Mouse (Mus musculus): ENCODE data around the gene Tmigd3. TPM values are rescaled to one million over a fixed set of nuclear protein-coding genes. Genes with fewer than 3 reads are reported as not detected.
"Not testable (repeated sequence)": the region's sequence is repeated elsewhere in the genome, so short reads cannot be mapped to it uniquely, and the experiment has no call there.

Gene Tmigd3
- total RNA-seq, 2 experiments from 2014 or later: 0.28 TPM; not detected in 1

GRCm38 (mm10) chr3:105899394-105900147 is 28.9 kb downstream of the Tmigd3 start:
- ATAC-seq (replicated peaks; ENCODE audit: poor library complexity, severe bottlenecking): peak; percentile 20

DNA sequence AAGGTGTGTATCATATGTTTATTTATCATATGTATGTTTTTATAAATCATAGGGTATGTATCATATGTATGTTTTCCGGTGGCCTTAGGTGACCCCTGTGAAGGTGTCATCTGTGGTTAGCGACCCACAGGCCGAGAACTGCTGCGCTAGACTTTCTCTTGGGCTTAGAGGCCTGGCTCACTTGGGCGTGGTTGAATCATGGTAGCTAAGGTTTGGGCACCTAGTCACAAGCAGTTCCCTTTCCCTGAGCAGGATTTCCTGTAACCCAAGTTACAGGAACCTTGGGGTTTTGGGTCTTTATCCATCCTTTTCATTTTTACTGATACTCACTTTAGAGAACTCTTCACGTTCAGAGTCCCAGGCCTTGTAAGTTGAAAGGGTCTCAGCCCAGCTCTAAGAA is 29.6 kb downstream of the Tmigd3 start:
- peak; percentile 18 for ATAC-seq (replicated peaks; ENCODE audit: poor library complexity, severe bottlenecking)

DNA sequence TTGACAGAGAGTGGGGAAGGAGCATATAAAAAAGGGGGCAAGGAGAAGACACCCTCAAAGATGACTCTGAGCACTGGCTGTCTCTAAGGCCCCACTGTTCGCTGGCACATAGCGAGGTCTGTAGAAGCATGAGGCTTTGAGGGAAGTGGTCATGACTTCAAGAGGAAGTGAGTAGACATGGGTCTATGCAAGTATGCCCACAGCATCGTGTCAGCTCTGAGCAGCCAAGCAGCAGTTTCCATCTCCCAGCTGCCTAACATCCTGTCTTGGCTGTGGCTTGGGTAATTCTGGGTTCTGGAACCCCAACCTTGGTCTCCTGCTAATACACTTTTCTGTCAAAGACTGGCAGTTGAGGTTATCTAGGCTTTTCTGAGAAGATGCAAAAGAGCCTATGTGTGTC is 30.0 kb downstream of the Tmigd3 start:
- ATAC-seq (replicated peaks; ENCODE audit: poor library complexity, severe bottlenecking): peak; percentile 71

- ATAC-seq (replicated peaks; ENCODE audit: poor library complexity, severe bottlenecking): no peak
These were observed 30.8 kb downstream of the Tmigd3 start for GRCm38 (mm10) chr3:105901468-105901867.

- ATAC-seq (replicated peaks; ENCODE audit: poor library complexity, severe bottlenecking): peak; percentile 40
These were observed 33.5 kb downstream of the Tmigd3 start for GRCm38 (mm10) chr3:105904213-105904612.

GRCm38 (mm10) chr3:105904721-105905120 is 34.0 kb downstream of the Tmigd3 start:
- ATAC-seq (replicated peaks; ENCODE audit: poor library complexity, severe bottlenecking): no peak

DNA sequence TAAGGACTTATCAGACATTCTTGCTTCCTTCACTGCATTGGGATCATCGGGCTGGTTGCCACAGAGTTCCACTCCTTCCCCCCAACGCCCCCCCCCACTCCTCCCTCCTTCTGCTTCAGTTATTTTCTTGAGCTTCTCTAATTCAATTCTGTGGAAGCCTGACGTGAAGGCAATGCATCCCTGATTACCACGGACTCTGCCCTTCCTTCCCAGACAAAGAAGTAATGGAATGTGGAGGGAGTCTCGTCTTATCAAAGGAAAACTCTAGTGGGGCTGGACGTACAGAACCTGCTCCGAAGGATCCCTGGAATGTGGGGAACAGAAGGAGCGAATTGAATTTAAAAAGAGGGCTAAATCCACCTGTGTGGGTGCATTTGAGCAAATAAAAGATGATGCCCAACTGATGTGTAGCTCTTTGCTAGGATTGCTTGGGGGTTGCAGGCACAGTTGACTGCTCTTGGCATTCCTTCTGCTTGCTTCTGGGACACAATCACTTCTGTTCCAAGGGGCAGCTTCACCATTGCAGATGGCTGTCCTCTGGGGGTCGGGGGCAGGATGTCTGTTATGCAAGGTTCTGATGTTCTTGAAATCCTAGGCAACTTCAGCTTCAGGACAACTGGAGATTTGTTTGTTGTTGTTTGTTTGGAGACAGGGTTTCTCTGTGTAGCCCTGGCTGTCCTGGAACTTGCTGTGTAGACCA is 37.4 kb downstream of the Tmigd3 start:
- no peak for ATAC-seq (replicated peaks; ENCODE audit: poor library complexity, severe bottlenecking)

GRCm38 (mm10) chr3:105908976-105909375 is 38.3 kb downstream of the Tmigd3 start:
- ATAC-seq (replicated peaks; ENCODE audit: poor library complexity, severe bottlenecking): no peak

GRCm38 (mm10) chr3:105910519-105911190 is 40.0 kb downstream of the Tmigd3 start:
- ATAC-seq (replicated peaks; ENCODE audit: poor library complexity, severe bottlenecking): peak; percentile 83

DNA sequence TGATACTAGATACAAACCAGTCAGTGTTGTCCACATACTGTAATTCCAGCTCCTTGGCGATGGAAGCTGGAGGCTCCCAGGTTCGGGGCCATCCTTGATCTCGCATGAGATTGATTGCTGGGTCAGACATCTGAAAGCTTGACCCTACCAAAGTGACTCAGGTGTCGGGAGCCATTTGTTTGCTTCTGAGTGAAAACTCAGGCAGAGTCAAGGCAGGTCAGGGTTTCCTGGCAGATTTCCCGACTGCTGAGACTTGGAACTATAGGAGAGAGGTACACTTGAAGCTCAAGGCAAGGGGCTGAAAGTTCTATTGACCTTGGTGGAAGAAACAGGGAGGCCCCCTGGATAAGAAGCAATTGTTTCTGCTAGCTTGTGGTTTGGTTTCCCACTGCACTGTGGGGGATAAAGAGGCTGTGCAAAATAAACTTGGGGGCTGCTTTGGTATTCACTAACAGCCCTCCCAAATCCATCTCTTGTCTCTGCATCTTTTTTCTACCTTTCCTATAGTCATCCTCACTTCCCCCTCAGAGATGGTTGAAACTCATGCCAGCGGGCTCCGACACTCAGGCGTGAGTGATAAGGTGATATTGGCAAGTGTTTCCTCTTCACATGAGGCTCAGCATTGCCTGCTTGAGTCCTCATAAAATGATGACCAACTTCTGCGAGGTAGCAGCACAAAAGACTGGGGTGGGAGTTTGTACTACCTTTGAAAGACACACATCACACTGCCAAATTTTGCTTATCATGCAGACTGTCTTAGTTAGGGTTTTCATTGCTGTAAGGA is 41.6 kb downstream of the Tmigd3 start:
- ATAC-seq (replicated peaks; ENCODE audit: poor library complexity, severe bottlenecking): no peak

DNA sequence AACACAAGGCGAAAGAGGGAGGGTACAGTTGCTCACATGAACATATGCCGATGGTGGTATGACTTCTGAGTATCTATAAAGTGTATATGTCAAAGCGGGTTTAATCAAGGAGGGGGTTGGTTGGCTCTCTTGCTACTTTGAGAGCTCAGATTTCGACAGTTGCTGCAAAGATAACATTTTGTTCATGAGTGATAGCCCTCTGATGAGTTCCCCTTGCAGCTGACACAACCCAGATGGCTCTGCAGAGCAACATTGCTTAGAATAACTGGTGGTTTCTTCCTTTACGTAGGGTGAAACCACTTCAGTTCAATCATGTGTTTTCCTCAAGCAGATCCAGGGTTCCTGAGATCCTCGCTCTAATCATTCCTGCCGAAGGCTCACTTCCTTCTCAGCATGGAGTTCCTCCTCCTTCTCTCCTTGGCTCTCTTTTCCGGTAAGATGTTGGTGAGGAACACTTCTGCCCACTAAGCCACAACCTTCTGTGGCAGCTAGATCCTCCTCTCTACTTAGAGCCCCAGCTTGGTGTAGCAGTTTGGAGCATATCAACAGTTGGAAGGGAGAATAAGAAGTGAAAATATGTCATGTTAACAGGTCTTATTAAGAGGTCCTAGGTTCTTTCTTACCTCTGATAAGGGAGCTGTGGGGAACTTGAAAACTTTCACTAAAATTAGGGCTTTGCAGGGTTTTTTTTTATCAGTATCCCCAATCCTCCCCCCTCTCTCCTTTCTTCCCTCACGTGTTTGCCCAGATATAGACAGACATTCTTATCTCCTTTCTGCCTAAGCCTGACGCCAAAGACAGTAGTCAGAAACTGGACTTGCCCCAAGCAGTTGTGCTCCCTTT is 43.4 kb downstream of the Tmigd3 start:
- ATAC-seq (replicated peaks; ENCODE audit: poor library complexity, severe bottlenecking): peak; percentile 48

GRCm38 (mm10) chr3:105915281-105915680 is 44.6 kb downstream of the Tmigd3 start:
- ATAC-seq (replicated peaks; ENCODE audit: poor library complexity, severe bottlenecking): no peak

GRCm38 (mm10) chr3:105916455-105916854 is 45.8 kb downstream of the Tmigd3 start:
- not testable (repeated sequence) for ATAC-seq (replicated peaks; ENCODE audit: poor library complexity, severe bottlenecking)

- ATAC-seq (replicated peaks; ENCODE audit: poor library complexity, severe bottlenecking): no peak
These were observed 47.1 kb downstream of the Tmigd3 start for GRCm38 (mm10) chr3:105917656-105918354.

DNA sequence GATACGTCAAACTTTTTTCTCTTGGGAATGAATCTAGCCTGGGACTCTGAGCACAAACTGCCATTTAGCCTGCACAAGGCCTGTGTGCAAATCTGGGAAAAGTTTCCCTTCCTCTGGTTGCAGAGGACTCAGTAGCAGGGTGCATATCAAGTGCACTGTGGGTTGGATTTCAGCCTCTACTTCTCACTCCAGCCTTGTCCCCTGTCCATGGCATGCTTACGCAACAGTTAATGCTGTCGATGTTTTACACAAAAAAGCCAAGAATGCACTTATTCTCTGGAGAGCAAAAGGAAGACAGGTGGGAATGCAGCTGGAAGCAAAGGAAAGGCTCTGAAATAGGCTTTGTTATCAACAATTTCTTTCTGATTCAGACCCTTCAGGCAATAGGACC is 47.6 kb downstream of the Tmigd3 start:
- ATAC-seq (replicated peaks; ENCODE audit: poor library complexity, severe bottlenecking): 0 out of 2 replicates have a peak, but pooled peaks have one; percentile 16

- not testable (repeated sequence) for ATAC-seq (replicated peaks; ENCODE audit: poor library complexity, severe bottlenecking)
These were observed 50.0 kb downstream of the Tmigd3 start for GRCm38 (mm10) chr3:105920743-105921142.

DNA sequence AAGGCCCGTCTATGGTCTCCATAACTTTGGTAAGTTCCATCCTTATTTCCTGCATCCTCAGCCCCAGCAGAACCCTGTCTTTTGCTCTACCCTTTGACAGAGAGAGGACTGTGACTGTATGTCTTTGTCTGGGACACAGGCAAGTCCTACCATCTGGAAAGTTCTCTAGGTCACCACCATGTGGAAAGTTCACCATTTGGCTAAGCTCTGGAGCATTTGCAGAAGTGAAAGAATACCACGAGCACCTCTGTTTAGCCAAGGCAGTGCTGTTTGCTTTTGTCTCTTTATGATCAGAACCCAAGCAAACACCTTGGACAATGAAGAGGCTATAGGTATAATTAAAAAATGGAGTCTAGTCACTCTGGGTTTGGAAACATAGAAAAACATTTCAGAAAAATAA is 51.3 kb downstream of the Tmigd3 start:
- peak; percentile 64 for ATAC-seq (replicated peaks; ENCODE audit: poor library complexity, severe bottlenecking)

GRCm38 (mm10) chr3:105924616-105925015 is 53.9 kb downstream of the Tmigd3 start:
- ATAC-seq (replicated peaks; ENCODE audit: poor library complexity, severe bottlenecking): no peak
